Mouse (Mus musculus) large intestine, adult 2 months (tissue): ENCODE measurements around the gene Myrfl. TPM values are rescaled to one million over a fixed set of nuclear protein-coding genes. Genes with fewer than 3 reads are reported as not detected.

Source experiments
- DNase-seq: peaks from one replicate; pipeline ENCODE4 v3.0.0-alpha.2; 2012; ENCODE audit warnings: low read depth, low spot score
- WGBS: fragments of 180-500 bp; shearing (Covaris S2); methylation state at CpG from one replicate; pipeline ENCODE4 v1.1.7; 2018; 5-methylcytosine and 5-hydroxymethylcytosine counted together
- polyA plus RNA-seq: library from polyadenylated mRNA; depleted of rRNA; stranded (reverse); fragments of >200 nt; gene quantifications from 2 replicates; pipeline ENCODE4 v1.2.3, GENCODE M21; 2012; rRNA removed

The Myrfl gene
- polyA plus RNA-seq = 25.9 and 39.9 TPM in 2 replicates

GRCm38 (mm10) chr10:116896336-116897177, at the start of gene Myrfl:
Gene Myrfl (minus strand): TSS chr10:116896919.
- WGBS = 62% methylated on average over 17 of the region's 17 CpGs
- DNase-seq = no peak

GRCm38 (mm10) chr10:116944940-116945339, 48.2 kb upstream of the Myrfl start:
- 64% methylated on average over 10 of the region's 10 CpGs for WGBS
- no peak for DNase-seq

- DNase-seq = no peak
- WGBS = 77% methylated on average over 3 of the region's 3 CpGs
These were observed 47.4 kb upstream of the Myrfl start for GRCm38 (mm10) chr10:116944144-116944543.

- DNase-seq = no peak
- WGBS = 95% methylated on average over 6 of the region's 6 CpGs
These were observed 46.3 kb upstream of the Myrfl start for GRCm38 (mm10) chr10:116943025-116943424.

- no peak for DNase-seq
- WGBS = 72% methylated on average over 12 of the region's 12 CpGs
These were observed 38.3 kb upstream of the Myrfl start for GRCm38 (mm10) chr10:116935028-116935427.

- 84% methylated on average over 7 of the region's 7 CpGs for WGBS
- no peak for DNase-seq
These were observed 37.1 kb upstream of the Myrfl start for GRCm38 (mm10) chr10:116933794-116934193.

GRCm38 (mm10) chr10:116932418-116932817, 35.7 kb upstream of the Myrfl start:
- 94% methylated on average over 13 of the region's 13 CpGs for WGBS
- DNase-seq = no peak

GRCm38 (mm10) chr10:116931497-116932179, 34.9 kb upstream of the Myrfl start:
- DNase-seq = no peak
- WGBS = 83% methylated on average over 15 of the region's 15 CpGs

- DNase-seq = no peak
- WGBS = 35% methylated on average over 6 of the region's 7 CpGs
These were observed 34.2 kb upstream of the Myrfl start for GRCm38 (mm10) chr10:116930936-116931335.

- WGBS = 30% methylated on average over 7 of the region's 7 CpGs
- no peak for DNase-seq
These were observed 33.8 kb upstream of the Myrfl start for GRCm38 (mm10) chr10:116930506-116930905.

- no peak for DNase-seq
- 29% methylated on average over 3 of the region's 3 CpGs for WGBS
These were observed 32.1 kb upstream of the Myrfl start for GRCm38 (mm10) chr10:116928826-116929225.

GRCm38 (mm10) chr10:116926428-116927113, 29.9 kb upstream of the Myrfl start:
- 51% methylated on average over 11 of the region's 11 CpGs for WGBS
- DNase-seq = no peak

- 92% methylated on average over 19 of the region's 19 CpGs for WGBS
- no peak for DNase-seq
These were observed 27.2 kb upstream of the Myrfl start for GRCm38 (mm10) chr10:116923651-116924495.

- 80% methylated on average over 15 of the region's 15 CpGs for WGBS
- DNase-seq = no peak
These were observed 25.4 kb upstream of the Myrfl start for GRCm38 (mm10) chr10:116922161-116922560.

- DNase-seq = no peak
- WGBS = 90% methylated on average over 15 of the region's 15 CpGs
These were observed 24.7 kb upstream of the Myrfl start for GRCm38 (mm10) chr10:116921416-116921815.

GRCm38 (mm10) chr10:116920641-116921040, 23.9 kb upstream of the Myrfl start:
- 77% methylated on average over 8 of the region's 8 CpGs for WGBS
- DNase-seq = no peak

GRCm38 (mm10) chr10:116919368-116920317, 22.9 kb upstream of the Myrfl start:
- DNase-seq = no peak
- WGBS = 87% methylated on average over 25 of the region's 25 CpGs

- DNase-seq = no peak
- WGBS = 88% methylated on average over 8 of the region's 8 CpGs
These were observed 19.9 kb upstream of the Myrfl start for GRCm38 (mm10) chr10:116916581-116916980.
